ENCODE assay signal across 8 mouse cellular contexts in genomic region chr7:96152924-96153359, GRCm38 (mm10). TPM values are rescaled to one million over a fixed set of nuclear protein-coding genes. Genes with fewer than 3 reads are reported as not detected.
DNase-seq lines count a peak whose midpoint lies in the region; ATAC-seq and TF ChIP-seq lines count a peak whose summit lies in the region.

No protein-coding gene starts in this region.

- H3K9me3 ChIP-seq in lung, postnatal 0 days (ENCODE audit: low read length): no peaks in the 10 kb centered on the region

- H3K9ac ChIP-seq in lung, postnatal 0 days (replicated peaks; ENCODE audit: low read depth): no peak overlapping the region

- ATAC-seq in lung, postnatal 0 days: peak; percentile 96

- H3K27me3 ChIP-seq in lung, postnatal 0 days (replicated peaks; ENCODE audit: insufficient read depth, low read length): no peaks in the 10 kb centered on the region

- H3K4me1 ChIP-seq in lung, postnatal 0 days (ENCODE audit: insufficient read depth, low read depth, low read length): no peaks in the 10 kb centered on the region

- TF ChIP-seq CTCF in lung, postnatal 0 days (IDR thresholded peaks at IDR 0.05): peak; percentile 60

- H3K4me2 ChIP-seq in lung, postnatal 0 days (replicated peaks; ENCODE audit: low read depth, low read length): peak overlapping the region; percentile 52

- DNase-seq in R1 (ENCODE audit: low read depth, low spot score): peak; percentile 93
- peak; percentile 94 for DNase-seq in embryo, embryonic 10 days (ENCODE audit: low spot score)
- peak; percentile 14 to 23 for DNase-seq in heart, adult 9 months (ENCODE audit: low spot score in 2 of 2)
- DNase-seq in kidney, adult 8-10 months: peak; percentile 39 to 40
- DNase-seq in lung, postnatal 0 days (ENCODE audit: low spot score): peak; percentile 65
- peak; percentile 83 for DNase-seq in retina, embryonic 14.5 days (ENCODE audit: low spot score)
- DNase-seq in layer of hippocampus, postnatal 14 days (ENCODE audit: low spot score in 2 of 2): no peak
- DNase-seq in c-Kit-positive CD71-positive TER-119-positive erythroid progenitor cells, embryonic 14.5 days (ENCODE audit: low spot score): no peak

- H3K36me3 ChIP-seq in lung, postnatal 0 days (ENCODE audit: insufficient read depth, low read length): no peaks in the 10 kb centered on the region

- H3K4me3 ChIP-seq in lung, postnatal 0 days (ENCODE audit: low read depth, low read length): peak overlapping the region; percentile 23; the same call in 1 of the 2 replicates

- TF ChIP-seq EP300 in lung, postnatal 0 days (IDR thresholded peaks at IDR 0.05): no peak

- H3K27ac ChIP-seq in lung, postnatal 0 days (ENCODE audit: low read length): no peak overlapping the region

- under 1% methylated on average over 10 of the region's 10 CpGs for WGBS in lung, postnatal 0 days

RNA-seq across cellular contexts. Expression of gene Tenm4, which starts 18.1 kb away (rescaled TPM):
- 5.0 and 8.4 TPM in 2 replicates for polyA plus RNA-seq in lung, postnatal 0 days (2015; fragmentation: Nextera tagmentation; extraction: Ambion mirVana)
- 100 to 1,000 TPM; 125 to 132 TPM for total RNA-seq in layer of hippocampus, postnatal 14 days (2021)

Comparison
In these comparisons a context has a peak if more than half of its experiments do, and no peak if none do; other contexts are left out.
1. DNase-seq: peak in R1 (single experiment), embryo, embryonic 10 days (single experiment), heart, adult 9 months (2 of 2), kidney, adult 8-10 months (2 of 2), lung, postnatal 0 days (single experiment) and retina, embryonic 14.5 days (single experiment); none in layer of hippocampus, postnatal 14 days (0 of 2) and c-Kit-positive CD71-positive TER-119-positive erythroid progenitor cells, embryonic 14.5 days (single experiment).